Mouse (Mus musculus): ENCODE data around the gene Jakmip3.

Jakmip3 gene

DNA sequence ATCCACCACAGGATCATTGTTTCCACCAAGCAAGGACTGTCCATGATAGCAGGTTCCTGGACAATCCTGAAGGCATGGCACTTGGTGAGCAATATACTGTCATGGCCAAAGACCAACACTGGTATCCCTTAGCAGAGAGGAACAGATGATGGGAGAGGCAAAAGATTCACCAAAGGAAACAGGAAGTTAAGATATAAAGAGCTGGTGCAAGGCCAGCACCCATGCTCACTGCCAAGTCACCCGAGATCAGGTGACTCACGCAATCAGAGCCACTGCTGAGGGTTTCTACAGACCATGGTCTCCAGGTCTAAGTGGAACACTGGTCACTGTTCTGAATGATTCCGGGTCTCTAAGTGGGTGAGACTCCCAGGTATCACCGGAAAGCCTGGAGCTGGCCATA lies 185.4 kb downstream of the Jakmip3 start:
- in situ Hi-C loops (cut with MboI; ENCODE audit: low pct_unique_long_range_greater_than_20kb in 1 of 2, low sequenced_read_pairs in 2 of 2, unreplicated experiment in 1 of 2), result loop anchor here in 1 of 2 experiments (10.0 kb wide), 1 partner anchor 69 kb away; no protein-coding TSS in a partner anchor

DNA sequence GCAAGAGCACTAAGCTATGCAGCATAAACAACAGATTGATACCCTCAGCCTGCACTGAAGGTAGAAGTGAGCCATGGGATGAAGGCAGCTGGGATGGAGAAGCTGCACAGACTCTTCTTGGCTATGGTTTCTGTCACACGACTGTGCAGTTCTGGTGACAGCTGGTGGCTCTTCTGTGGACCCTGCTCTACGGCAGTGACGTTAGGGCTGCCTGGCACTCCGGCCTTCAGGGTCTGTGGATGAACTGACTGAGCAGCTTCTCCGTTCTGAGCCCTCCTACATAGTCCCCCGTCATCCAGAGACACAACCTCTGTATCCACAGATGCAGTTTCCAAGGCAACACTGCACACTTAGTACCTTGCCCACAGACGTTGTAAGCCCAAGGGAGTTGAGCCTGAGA lies 186.0 kb downstream of the Jakmip3 start:
- in situ Hi-C loops (cut with MboI; ENCODE audit: low pct_unique_long_range_greater_than_20kb in 1 of 2, low sequenced_read_pairs in 2 of 2, unreplicated experiment in 1 of 2), result loop anchor here in 1 of 2 experiments (10.0 kb wide), 1 partner anchor 68 kb away; no protein-coding TSS in a partner anchor

DNA sequence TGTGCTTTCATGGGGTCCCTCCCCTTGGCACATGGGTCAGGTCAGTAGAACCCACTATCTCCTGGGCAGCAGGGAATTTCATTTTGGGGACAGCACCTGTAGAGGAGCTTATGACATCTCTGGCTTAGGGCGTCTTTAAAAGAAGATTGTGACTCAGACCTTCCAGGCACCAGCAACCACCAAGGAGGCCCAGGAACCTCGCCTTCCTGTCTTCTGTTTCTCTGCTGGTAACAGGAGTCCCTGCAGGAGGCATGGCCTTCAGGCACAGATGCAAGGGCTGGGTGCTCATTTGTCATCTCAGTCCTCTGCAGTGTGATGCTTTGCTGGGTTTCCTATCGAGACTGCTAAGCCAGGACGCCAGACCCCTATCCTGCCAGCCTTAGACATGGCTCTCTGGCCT lies 188.5 kb downstream of the Jakmip3 start:
- in situ Hi-C loops (cut with MboI; ENCODE audit: low pct_unique_long_range_greater_than_20kb in 1 of 2, low sequenced_read_pairs in 2 of 2, unreplicated experiment in 1 of 2), result loop anchor here in 1 of 2 experiments (10.0 kb wide), 1 partner anchor 66 kb away; no protein-coding TSS in a partner anchor

DNA sequence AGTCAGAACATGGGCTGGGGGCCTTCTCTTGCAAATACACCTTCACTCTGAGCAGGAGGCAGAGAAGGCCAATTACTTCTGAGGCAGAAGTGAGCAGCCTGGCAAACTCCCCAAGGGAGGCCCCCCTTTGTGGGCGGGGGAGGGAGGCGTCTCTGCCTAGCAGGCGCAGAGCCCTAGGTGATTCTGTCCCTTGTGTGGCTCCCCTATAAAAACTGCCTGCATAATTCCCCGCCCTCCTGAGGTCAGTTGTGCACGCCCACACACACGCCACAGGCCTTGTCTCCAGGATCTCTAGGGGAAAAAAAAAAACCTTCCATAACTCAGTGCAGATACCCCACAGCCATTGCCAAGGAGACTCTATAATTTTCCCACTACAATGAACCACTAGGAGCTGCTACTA lies 189.8 kb downstream of the Jakmip3 start:
- in situ Hi-C loops (cut with MboI; ENCODE audit: low pct_unique_long_range_greater_than_20kb in 1 of 2, low sequenced_read_pairs in 2 of 2, unreplicated experiment in 1 of 2), result no loop called here

DNA sequence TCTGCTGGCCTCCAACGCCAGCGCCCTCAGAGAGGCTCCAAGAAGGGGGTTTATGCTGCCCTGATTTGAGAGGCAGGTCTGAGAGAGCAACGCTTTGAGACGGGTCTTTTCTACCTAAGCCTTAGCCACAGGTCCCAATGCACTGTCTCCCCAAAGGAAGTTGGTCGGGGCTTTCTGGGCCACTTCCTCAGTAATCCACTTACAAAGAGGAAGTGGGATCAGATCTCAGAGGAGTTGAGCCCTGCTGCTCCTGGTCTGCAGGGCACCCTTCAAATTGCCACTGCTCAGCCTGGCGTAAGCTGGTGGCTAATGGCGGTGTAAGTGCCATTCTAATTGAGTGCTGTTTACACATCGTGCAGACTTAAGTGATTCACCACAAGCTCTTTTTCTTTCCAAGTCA lies 191.0 kb downstream of the Jakmip3 start:
- in situ Hi-C loops (cut with MboI; ENCODE audit: low pct_unique_long_range_greater_than_20kb in 1 of 2, low sequenced_read_pairs in 2 of 2, unreplicated experiment in 1 of 2), result no loop called here

DNA sequence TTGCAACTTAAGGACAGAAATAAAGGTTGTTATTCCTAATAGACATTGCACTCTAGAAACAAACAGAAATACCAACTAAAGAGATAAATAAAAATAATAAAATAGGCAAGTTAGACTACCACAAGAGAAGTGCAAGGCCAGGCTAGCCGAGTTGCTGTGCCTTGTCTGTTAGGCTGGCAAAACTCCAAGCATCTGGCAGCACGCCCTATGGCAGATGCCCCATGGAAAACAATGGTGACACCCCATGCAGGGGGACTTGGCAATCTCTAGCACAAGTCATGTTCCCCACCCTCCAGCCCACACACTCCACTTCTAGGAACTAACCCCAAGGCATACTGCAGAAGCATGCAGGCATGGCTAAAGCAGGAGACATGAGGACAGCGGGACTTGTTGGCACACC lies 192.9 kb downstream of the Jakmip3 start:
- in situ Hi-C loops (cut with MboI; ENCODE audit: low pct_unique_long_range_greater_than_20kb in 1 of 2, low sequenced_read_pairs in 2 of 2, unreplicated experiment in 1 of 2), result no loop called here
